Mouse (Mus musculus) myocyte (in vitro differentiated cells): ENCODE results near the gene Nphp3.

Experiments
- CEBPB ChIP-seq: IDR thresholded peaks from 2 replicates; pipeline ENCODE4 v1.6.1; 2011; ENCODE audit warnings: mild to moderate bottlenecking, moderate library complexity; ENCODE audit not compliant: poor library complexity, insufficient read depth, severe bottlenecking
- E2F4 ChIP-seq: IDR thresholded peaks from one replicate; pipeline ENCODE4 v1.6.1; 2011; ENCODE audit warnings: mild to moderate bottlenecking, control low read depth, moderate library complexity; ENCODE audit not compliant: insufficient read depth
- MAX ChIP-seq: IDR thresholded peaks from one replicate; pipeline ENCODE4 v1.6.1; 2011; ENCODE audit warnings: low read depth, mild to moderate bottlenecking, control low read depth
- MYOD1 ChIP-seq, 3 experiments: IDR thresholded peaks; one replicate each; pipeline ENCODE4 v1.6.1; 2011; ENCODE audit warnings: control low read depth in 2 of 3, low read depth in 2 of 3, mild to moderate bottlenecking in 2 of 3, moderate library complexity in 1 of 3; ENCODE audit not compliant: insufficient read length in 2 of 3, control insufficient read depth in 1 of 3
- MYOG ChIP-seq, 3 experiments: IDR thresholded peaks; one replicate each; pipeline ENCODE4 v1.6.1; 2011; ENCODE audit warnings: control low read depth in 2 of 3, low read depth in 2 of 3, mild to moderate bottlenecking in 2 of 3; ENCODE audit not compliant: insufficient read length in 2 of 3, control insufficient read depth in 1 of 3, insufficient read depth in 1 of 3
- POLR2A ChIP-seq: IDR thresholded peaks from one replicate; pipeline ENCODE4 v1.6.1; 2011; ENCODE audit warnings: low read depth, mild to moderate bottlenecking, control low read depth, moderate library complexity; ENCODE audit not compliant: insufficient read length
- POLR2AphosphoS2 ChIP-seq: IDR thresholded peaks from one replicate; pipeline ENCODE4 v1.6.1; 2011; ENCODE audit warnings: low read depth, control low read depth; ENCODE audit not compliant: insufficient read length
- TCF12 ChIP-seq: IDR thresholded peaks from one replicate; pipeline ENCODE4 v1.6.1; 2011; ENCODE audit warnings: mild to moderate bottlenecking, control low read depth; ENCODE audit not compliant: poor library complexity, insufficient read depth, severe bottlenecking
- TCF3 ChIP-seq: IDR thresholded peaks from one replicate; pipeline ENCODE4 v1.6.1; 2011; ENCODE audit warnings: low read depth, control low read depth; ENCODE audit not compliant: insufficient read length

GRCm38 (mm10) chr9:104085730-104086429, 83.5 kb downstream of the Nphp3 start:
- no peak for TF ChIP-seq MAX
- TF ChIP-seq E2F4 = no peak
- no peak for TF ChIP-seq MYOG (IDR thresholded peaks at IDR 0.05; ENCODE audit: control insufficient read depth in 1 of 3, insufficient read depth in 1 of 3, insufficient read length in 2 of 3, low read depth in 2 of 3)
- no peak for TF ChIP-seq POLR2A
- TF ChIP-seq MYOD1 (IDR thresholded peaks at IDR 0.05; ENCODE audit: control insufficient read depth in 1 of 3, insufficient read length in 2 of 3, low read depth in 2 of 3) = no peak
- TF ChIP-seq POLR2AphosphoS2 = no peak
- TF ChIP-seq TCF3 = no peak
- TF ChIP-seq CEBPB = no peak
- no peak for TF ChIP-seq TCF12
